Mouse (Mus musculus) small intestine, adult 2 months (tissue): ENCODE results near the gene Onecut1. TPM values are rescaled to one million over a fixed set of nuclear protein-coding genes. Genes with fewer than 3 reads are reported as not detected.

ENCODE experiments used
- H3K27ac ChIP-seq: fragments of 200-500 bp; 2 replicates; pipeline ENCODE4 v1.5.1; 2012; ENCODE audit warnings: low read depth, low read length, control low read depth, inconsistent platforms; ENCODE audit not compliant: insufficient read depth
- H3K27me3 ChIP-seq: fragments of 200-500 bp; 2 replicates; pipeline ENCODE4 v1.6.1; 2012; ENCODE audit warnings: mild to moderate bottlenecking, moderate library complexity, low read length, inconsistent platforms; ENCODE audit not compliant: control insufficient read depth, insufficient read depth
- H3K36me3 ChIP-seq: fragments of 200-500 bp; 2 replicates; pipeline ENCODE4 v1.6.1; 2012; ENCODE audit warnings: mild to moderate bottlenecking, low read length, control low read depth, inconsistent platforms; ENCODE audit not compliant: control insufficient read depth, insufficient read depth
- H3K4me1 ChIP-seq: fragments of 200-500 bp; 2 replicates; pipeline ENCODE4 v1.6.1; 2012; ENCODE audit warnings: low read length, inconsistent platforms, mixed read lengths; ENCODE audit not compliant: control insufficient read depth, insufficient read depth, insufficient read length
- H3K4me3 ChIP-seq: fragments of 200-500 bp; 2 replicates; pipeline ENCODE4 v1.5.1; 2012; ENCODE audit warnings: low read depth, mild to moderate bottlenecking, control low read depth, inconsistent platforms, low read length, moderate library complexity
- CTCF ChIP-seq: fragments of 200-500 bp; IDR thresholded peaks from 2 replicates; pipeline ENCODE4 v1.5.1; 2012; ENCODE audit warnings: low read depth, mild to moderate bottlenecking, control low read depth, inconsistent platforms, low read length, moderate library complexity, mixed read lengths; ENCODE audit not compliant: insufficient replicate concordance, insufficient read length; ENCODE audit errors: extremely low read depth
- POLR2A ChIP-seq: fragments of 200-500 bp; IDR thresholded peaks from 2 replicates; pipeline ENCODE4 v1.6.1; 2012; ENCODE audit warnings: low read depth, mild to moderate bottlenecking, control low read depth, inconsistent platforms, low read length, moderate library complexity
- WGBS: fragments of 180-500 bp; shearing (Covaris S2); methylation state at CpG from one replicate; pipeline ENCODE4 v1.1.7; 2018; 5-methylcytosine and 5-hydroxymethylcytosine counted together
- polyA plus RNA-seq: library from polyadenylated mRNA; depleted of rRNA; stranded (reverse); fragments of >200 nt; gene quantifications from 2 replicates; pipeline ENCODE4 v1.2.3, GENCODE M21; 2012

The Onecut1 gene
- polyA plus RNA-seq, 1 experiment = not detected

GRCm38 (mm10) chr9:74897375-74897982 is 35.8 kb downstream of the Onecut1 start:
- WGBS = 68% methylated on average over 4 of the region's 4 CpGs
- TF ChIP-seq CTCF (no peak), POLR2A (no peak)
- H3K4me1 ChIP-seq = no peaks in the 10 kb centered on the region
- no peak overlapping the region for H3K27ac ChIP-seq
- H3K36me3 ChIP-seq = no peaks in the 10 kb centered on the region
- no peaks in the 10 kb centered on the region for H3K27me3 ChIP-seq
- H3K4me3 ChIP-seq = no peak overlapping the region

- Histone ChIP-seq H3K27ac (no peak overlapping the region), H3K4me3 (no peak overlapping the region), H3K36me3 (no peaks in the 10 kb centered on the region), H3K27me3 (no peaks in the 10 kb centered on the region), H3K4me1 (no peaks in the 10 kb centered on the region)
- WGBS = 91% methylated on average over 2 of the region's 2 CpGs
- TF ChIP-seq POLR2A (no peak), CTCF (no peak)
Measured at GRCm38 (mm10) chr9:74900141-74900540, 38.4 kb downstream of the Onecut1 start.

GRCm38 (mm10) chr9:74904866-74905508 is 43.3 kb downstream of the Onecut1 start:
- Histone ChIP-seq H3K4me3 (no peak overlapping the region), H3K36me3 (no peaks in the 10 kb centered on the region), H3K27me3 (no peaks in the 10 kb centered on the region), H3K27ac (no peak overlapping the region), H3K4me1 (peaks cover 5% of the 10 kb centered on the region; the same call in 1 of the 2 replicates)
- TF ChIP-seq POLR2A (no peak), CTCF (peak; percentile 19; the same call in 1 of the 2 replicates)
- 2% methylated on average over 7 of the region's 7 CpGs for WGBS

GRCm38 (mm10) chr9:74906951-74907350 is 45.2 kb downstream of the Onecut1 start:
- no peaks in the 10 kb centered on the region for H3K27me3 ChIP-seq
- peaks cover 5% of the 10 kb centered on the region; the same call in 1 of the 2 replicates for H3K4me1 ChIP-seq
- TF ChIP-seq POLR2A (no peak), CTCF (no peak)
- H3K27ac ChIP-seq = no peak overlapping the region
- no peaks in the 10 kb centered on the region for H3K36me3 ChIP-seq
- 14% methylated on average over 4 of the region's 4 CpGs for WGBS
- no peak overlapping the region for H3K4me3 ChIP-seq

GRCm38 (mm10) chr9:74909245-74909644 is 47.5 kb downstream of the Onecut1 start:
- H3K4me1 ChIP-seq = peaks cover 5% of the 10 kb centered on the region; the same call in 1 of the 2 replicates
- H3K27ac ChIP-seq = no peak overlapping the region
- H3K36me3 ChIP-seq = no peaks in the 10 kb centered on the region
- H3K27me3 ChIP-seq = no peaks in the 10 kb centered on the region
- TF ChIP-seq POLR2A (no peak), CTCF (no peak)
- WGBS = 29% methylated on average over 15 of the region's 15 CpGs
- no peak overlapping the region for H3K4me3 ChIP-seq

GRCm38 (mm10) chr9:74910226-74910759 is 48.6 kb downstream of the Onecut1 start:
- H3K27ac ChIP-seq = no peak overlapping the region
- no peak for TF ChIP-seq CTCF
- TF ChIP-seq POLR2A = no peak
- no peak overlapping the region for H3K4me3 ChIP-seq
- no peaks in the 10 kb centered on the region for H3K36me3 ChIP-seq
- 39% methylated on average over 6 of the region's 6 CpGs for WGBS
- H3K4me1 ChIP-seq = peaks cover 5% of the 10 kb centered on the region; the same call in 1 of the 2 replicates
- H3K27me3 ChIP-seq = no peaks in the 10 kb centered on the region

GRCm38 (mm10) chr9:74911430-74911829 is 49.7 kb downstream of the Onecut1 start:
- Histone ChIP-seq H3K27ac (no peak overlapping the region), H3K36me3 (no peaks in the 10 kb centered on the region), H3K27me3 (no peaks in the 10 kb centered on the region), H3K4me3 (no peak overlapping the region), H3K4me1 (peaks cover 5% of the 10 kb centered on the region; the same call in 1 of the 2 replicates)
- no peak for TF ChIP-seq CTCF
- no peak for TF ChIP-seq POLR2A
- 78% methylated on average over 4 of the region's 4 CpGs for WGBS
